Mouse (Mus musculus): ENCODE measurements around the gene Ifngr1. TPM values are rescaled to one million over a fixed set of nuclear protein-coding genes. Genes with fewer than 3 reads are reported as not detected.

Gene Ifngr1
- polyA plus RNA-seq, 1 experiment from 2014 or later, result 186 TPM

DNA sequence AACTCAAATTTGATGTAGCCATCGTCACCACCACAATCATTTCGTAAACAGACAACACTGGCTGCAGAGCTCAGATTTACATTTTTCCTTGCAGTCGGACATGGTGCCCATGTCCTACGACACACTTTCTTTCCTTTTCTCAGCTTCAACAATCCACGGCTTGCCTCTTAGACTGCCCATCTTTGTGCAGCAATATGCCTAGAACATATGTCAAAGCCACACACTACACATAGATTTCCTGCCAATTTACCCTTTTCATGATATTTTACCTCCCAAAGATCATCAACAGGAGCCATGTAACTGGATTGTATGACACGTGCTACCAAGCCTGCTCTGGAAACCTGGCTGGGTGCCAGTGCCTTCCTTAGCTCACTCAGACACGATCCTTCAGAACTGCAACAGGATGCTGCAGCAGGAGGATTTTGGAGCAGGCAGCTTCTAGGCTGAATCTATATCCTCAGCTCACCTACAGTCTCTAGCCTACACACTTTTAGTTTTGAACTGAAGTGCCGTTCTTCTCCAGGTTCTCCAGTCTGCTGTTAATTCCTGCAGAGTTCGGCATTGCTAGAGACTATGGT lies 13.3 kb upstream of the Ifngr1 start:
- WGBS (ENCODE audit: missing documents), result 47% methylated on average over 8 of the region's 9 CpGs
- Histone ChIP-seq H3K27ac (no peak overlapping the region), H3K4me3 (ENCODE audit: inconsistent target) (no peak overlapping the region), H3K79me2 (ENCODE audit: inconsistent target) (no peaks in the 10 kb centered on the region), H3K36me3 (ENCODE audit: inconsistent target) (no peaks in the 10 kb centered on the region)

DNA sequence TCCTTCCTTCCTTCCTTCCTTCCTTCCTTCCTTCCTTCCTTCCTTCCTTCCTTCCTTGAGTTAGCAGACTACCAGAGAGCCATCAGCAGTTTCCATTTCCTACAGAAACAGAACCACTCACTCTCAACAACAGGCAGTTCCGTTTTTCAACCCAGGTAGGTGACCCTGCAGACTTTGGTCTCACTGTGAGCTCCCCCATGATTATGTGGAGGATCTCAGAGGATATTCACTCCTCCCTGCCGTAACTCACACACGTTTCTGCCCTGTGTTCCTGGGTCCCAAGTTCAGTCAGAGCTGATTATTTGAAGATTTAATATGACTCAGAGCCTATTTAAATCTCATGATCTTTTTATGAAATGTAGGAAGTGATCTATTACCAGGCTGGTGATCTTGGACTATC lies 11.1 kb upstream of the Ifngr1 start:
- H3K4me3 ChIP-seq (ENCODE audit: inconsistent target), result no peak overlapping the region
- WGBS (ENCODE audit: missing documents), result 96% methylated on average over 2 of the region's 3 CpGs
- no peak overlapping the region for H3K27ac ChIP-seq

DNA sequence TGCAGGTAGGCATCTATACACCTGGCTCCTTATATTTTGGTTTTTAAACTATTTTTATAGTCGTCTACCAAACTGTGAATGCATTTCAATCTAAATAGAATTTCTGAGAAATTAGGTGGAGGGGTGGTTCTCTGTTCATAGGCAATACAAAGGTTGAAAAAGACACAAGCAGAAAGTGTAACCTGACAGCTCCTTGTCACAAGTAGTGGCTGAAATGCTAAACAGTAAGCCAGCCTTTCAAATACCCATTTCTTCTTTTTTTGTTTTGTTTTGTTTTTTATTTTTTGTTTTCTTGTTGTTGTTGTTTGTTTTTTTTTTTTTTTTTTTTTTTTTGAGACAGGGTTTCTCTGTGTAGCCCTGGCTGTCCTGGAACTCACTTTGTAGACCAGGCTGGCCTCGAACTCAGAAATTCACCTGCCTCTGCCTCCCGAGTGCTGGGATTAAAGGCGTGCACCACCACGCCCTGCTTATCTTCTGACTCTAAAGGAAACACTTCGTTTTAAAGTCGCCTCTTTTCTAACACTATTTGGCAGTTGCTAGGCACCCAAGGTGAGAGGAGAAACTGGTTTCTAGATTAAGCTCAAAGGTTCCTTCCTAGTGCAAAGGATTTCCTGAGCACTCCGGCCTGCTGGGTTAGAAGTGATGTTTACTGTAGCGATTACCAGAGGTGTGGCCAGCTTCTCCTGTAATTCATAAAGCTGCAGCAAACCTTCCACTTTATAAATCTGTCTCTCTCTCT lies 9.7 kb upstream of the Ifngr1 start:
- Histone ChIP-seq H3K79me2 (ENCODE audit: inconsistent target) (no peaks in the 10 kb centered on the region), H3K27ac (peak overlapping the region; percentile 88), H3K4me3 (ENCODE audit: inconsistent target) (no peak overlapping the region), H3K36me3 (ENCODE audit: inconsistent target) (no peaks in the 10 kb centered on the region)
- WGBS (ENCODE audit: missing documents), result 40% methylated on average over 8 of the region's 9 CpGs

More for the DNA sequence above, 11.1 kb upstream of the Ifngr1 start:
- Histone ChIP-seq H3K36me3 (ENCODE audit: inconsistent target) (no peaks in the 10 kb centered on the region), H3K79me2 (ENCODE audit: inconsistent target) (no peaks in the 10 kb centered on the region)

DNA sequence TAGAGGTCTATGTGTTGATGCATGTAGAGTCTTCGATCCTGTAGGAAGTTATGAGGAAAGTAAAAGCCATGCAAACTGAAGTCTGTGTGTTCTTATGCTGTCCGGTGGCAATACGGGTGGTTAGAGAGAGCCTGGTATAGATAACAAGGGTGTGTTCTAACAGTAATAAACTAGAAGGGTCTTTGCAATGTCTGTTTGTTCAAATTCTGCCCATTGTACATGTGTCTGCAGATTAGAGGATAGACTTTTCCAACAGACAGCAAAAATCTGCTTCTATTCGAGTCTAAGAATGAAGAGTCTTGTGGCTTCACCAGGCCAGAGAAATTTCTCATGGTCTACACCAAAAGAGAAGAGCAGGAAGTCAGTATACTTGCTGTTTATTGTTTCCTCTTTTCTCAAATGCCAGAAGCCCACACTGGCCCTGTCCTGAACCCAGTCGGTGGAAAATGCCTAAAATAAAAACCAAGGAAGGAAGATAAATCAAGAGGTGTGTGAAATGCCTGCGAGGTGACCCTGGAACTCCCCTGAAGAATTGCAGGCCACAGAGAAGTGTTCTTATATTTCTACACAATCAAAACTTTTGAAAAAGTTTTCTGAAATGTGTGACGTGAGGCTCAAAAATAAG lies 8.8 kb upstream of the Ifngr1 start:
- Histone ChIP-seq H3K36me3 (ENCODE audit: inconsistent target) (no peaks in the 10 kb centered on the region), H3K79me2 (ENCODE audit: inconsistent target) (no peaks in the 10 kb centered on the region), H3K27ac (peak overlapping the region; percentile 88), H3K4me3 (ENCODE audit: inconsistent target) (no peak overlapping the region)
- WGBS (ENCODE audit: missing documents), result 28% methylated on average over 7 of the region's 7 CpGs

DNA sequence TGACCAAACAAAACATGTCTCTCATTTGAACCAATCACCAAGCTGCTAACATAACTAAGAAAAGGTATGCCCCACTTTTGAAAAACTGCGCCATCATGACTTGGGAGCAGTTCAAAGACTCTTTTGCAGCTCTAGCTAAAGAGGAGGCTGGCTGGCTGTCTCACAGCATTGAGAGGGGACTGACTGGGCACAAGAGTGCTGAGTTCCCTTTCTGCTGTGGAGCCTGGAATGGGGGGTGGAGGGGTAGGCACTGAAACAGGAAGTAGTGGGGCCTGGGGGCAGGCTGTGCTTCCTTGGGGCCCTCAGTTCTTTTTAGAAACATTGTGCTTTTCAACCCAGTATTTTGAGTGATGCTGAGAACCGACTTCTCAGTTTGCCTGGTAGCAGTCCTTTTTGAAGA lies 7.7 kb upstream of the Ifngr1 start:
- Histone ChIP-seq H3K4me3 (ENCODE audit: inconsistent target) (no peak overlapping the region), H3K36me3 (ENCODE audit: inconsistent target) (no peaks in the 10 kb centered on the region), H3K27ac (peak overlapping the region; percentile 88), H3K79me2 (ENCODE audit: inconsistent target) (no peaks in the 10 kb centered on the region)
- 3% methylated on average over 2 of the region's 2 CpGs for WGBS (ENCODE audit: missing documents)

DNA sequence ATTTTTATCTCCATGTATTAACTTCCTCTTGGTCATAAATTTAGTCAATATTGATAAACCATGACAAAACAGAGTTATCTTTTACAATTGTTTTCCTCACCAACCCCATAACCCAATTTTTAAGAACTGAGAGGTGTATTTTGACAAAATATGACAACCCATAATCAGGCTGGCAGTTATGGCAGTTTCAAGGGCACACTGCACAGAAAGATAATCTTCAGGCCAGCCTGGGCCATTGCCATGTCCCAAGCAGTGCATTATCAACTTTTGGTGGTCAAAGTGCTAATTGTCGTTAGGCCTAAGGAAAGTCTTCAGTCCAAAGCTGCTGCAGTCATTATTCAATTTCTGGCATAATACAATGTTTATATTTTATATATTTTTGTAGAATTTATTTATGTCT lies 6.9 kb upstream of the Ifngr1 start:
- no peaks in the 10 kb centered on the region for H3K79me2 ChIP-seq (ENCODE audit: inconsistent target)
- H3K27ac ChIP-seq, result peak overlapping the region; percentile 88
- WGBS (ENCODE audit: missing documents), result 71% methylated on average over 1 of the region's 1 CpGs
- H3K36me3 ChIP-seq (ENCODE audit: inconsistent target), result no peaks in the 10 kb centered on the region
- no peak overlapping the region for H3K4me3 ChIP-seq (ENCODE audit: inconsistent target)

DNA sequence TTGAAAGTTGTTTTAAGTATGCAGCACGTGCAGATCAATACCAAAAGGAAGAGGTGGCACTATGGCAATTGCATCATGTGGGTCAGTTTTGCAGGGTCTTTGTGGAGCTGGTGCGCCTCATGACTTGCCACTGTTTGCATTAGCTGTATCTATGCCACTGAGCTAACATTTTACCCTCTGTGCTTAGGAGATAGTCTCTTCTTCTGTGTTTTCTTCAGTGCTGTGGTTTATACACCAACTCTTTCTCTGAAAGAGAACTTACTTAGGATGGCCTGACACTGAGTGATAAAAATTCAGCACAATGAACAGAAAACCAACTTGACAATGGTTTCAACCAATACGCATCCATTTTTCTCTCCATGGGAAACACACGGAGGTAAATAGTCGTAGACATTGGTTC lies 5.9 kb upstream of the Ifngr1 start:
- H3K79me2 ChIP-seq (ENCODE audit: inconsistent target), result no peaks in the 10 kb centered on the region
- no peak overlapping the region for H3K4me3 ChIP-seq (ENCODE audit: inconsistent target)
- WGBS (ENCODE audit: missing documents), result 95% methylated on average over 5 of the region's 5 CpGs
- no peaks in the 10 kb centered on the region for H3K36me3 ChIP-seq (ENCODE audit: inconsistent target)
- H3K27ac ChIP-seq, result no peak overlapping the region

DNA sequence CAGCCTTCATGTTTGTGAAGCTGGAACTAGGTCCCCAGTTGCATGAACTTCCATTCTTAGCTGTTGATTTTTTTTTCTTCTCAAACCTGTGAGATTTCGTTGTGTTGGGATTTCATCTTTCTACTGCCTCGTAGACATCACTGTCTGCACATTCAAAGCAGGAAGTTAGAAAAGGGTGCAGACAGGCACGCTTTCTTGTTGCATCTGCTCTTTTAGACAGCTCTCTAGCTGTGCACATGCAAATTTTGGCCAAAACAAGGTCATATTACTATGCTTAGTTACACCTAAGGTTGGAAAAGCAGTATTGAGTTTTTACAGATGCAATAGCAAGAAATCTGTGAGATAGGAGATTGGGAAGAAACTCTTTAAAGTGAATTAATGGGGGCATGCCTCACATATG lies 4.5 kb upstream of the Ifngr1 start:
- WGBS (ENCODE audit: missing documents), result 83% methylated on average over 2 of the region's 3 CpGs

DNA sequence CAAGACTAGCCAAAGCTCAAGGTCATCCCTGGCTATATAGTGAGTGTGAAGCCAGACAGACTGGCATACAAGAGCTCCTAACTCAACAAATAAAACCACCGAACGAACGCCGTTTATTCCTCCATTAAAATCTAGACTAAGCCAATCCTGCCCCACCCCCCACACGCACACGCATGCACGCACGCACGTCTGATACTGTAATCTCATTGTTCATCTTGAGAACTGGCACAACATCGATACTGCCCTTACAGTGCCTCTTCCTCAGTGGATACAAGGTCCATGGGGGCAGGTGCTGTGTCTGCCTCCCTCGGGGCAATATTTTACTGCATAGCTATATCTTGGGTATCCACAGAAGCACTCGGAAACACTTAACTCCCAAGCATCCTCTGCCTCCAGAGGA lies 2.1 kb upstream of the Ifngr1 start:
- Histone ChIP-seq H3K27ac (no peak overlapping the region), H3K79me2 (ENCODE audit: inconsistent target) (peaks cover 25% of the 10 kb centered on the region), H3K36me3 (ENCODE audit: inconsistent target) (no peaks in the 10 kb centered on the region), H3K4me3 (ENCODE audit: inconsistent target) (no peak overlapping the region)
- 95% methylated on average over 12 of the region's 12 CpGs for WGBS (ENCODE audit: missing documents)

More for the DNA sequence above, 4.5 kb upstream of the Ifngr1 start:
- Histone ChIP-seq H3K79me2 (ENCODE audit: inconsistent target) (peaks cover 1% of the 10 kb centered on the region), H3K36me3 (ENCODE audit: inconsistent target) (no peaks in the 10 kb centered on the region), H3K27ac (peak overlapping the region; percentile 33), H3K4me3 (ENCODE audit: inconsistent target) (no peak overlapping the region)

DNA sequence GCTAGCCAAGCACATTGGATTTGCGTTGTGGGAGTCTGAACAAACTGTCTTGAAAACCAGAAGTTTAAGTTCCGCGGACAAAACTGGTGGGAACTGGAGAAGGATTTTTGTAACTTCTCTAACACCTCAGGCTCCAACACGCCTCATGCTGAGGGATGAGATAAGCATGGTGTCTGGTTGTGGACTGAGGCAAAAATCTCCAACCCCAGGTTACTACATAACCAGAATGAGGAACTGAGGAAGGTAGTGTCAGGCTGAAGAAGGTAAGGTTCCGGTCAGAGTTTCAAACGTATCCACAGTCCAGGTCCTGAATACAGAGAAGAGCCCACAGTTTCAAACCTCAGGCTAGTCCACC lies 486 bp upstream of the Ifngr1 start:
- peak overlapping the region; percentile 12; the same call in 1 of the 2 replicates for H3K4me3 ChIP-seq (ENCODE audit: inconsistent target)
- H3K36me3 ChIP-seq (ENCODE audit: inconsistent target), result no peaks in the 10 kb centered on the region
- 1% methylated on average over 6 of the region's 6 CpGs for WGBS (ENCODE audit: missing documents)
- H3K27ac ChIP-seq, result peak overlapping the region; percentile 78
- H3K79me2 ChIP-seq (ENCODE audit: inconsistent target), result peaks cover 41% of the 10 kb centered on the region

DNA sequence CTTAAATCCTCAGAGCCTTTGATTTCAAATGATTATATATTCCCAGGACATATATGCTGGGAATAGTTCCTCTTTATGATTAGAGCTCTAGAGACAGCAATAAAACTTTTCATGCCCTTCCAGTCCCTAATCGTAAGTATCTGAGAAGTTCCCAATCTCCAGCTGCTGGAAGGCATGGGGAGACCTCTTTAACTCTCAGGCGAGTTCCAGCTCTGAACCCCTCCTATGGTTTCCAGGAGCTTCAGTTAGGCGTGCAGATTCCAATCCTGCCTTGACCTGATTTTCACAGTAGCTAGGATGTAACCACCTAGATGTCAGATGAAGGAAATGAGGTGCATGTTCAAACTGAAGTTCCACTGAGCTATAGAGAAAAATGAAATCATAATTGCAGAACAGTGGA lies 807 bp downstream of the Ifngr1 start:
- peak overlapping the region; percentile 76 for H3K4me3 ChIP-seq (ENCODE audit: inconsistent target)
- H3K79me2 ChIP-seq (ENCODE audit: inconsistent target), result peaks cover 54% of the 10 kb centered on the region
- peak overlapping the region; percentile 81 for H3K27ac ChIP-seq
- H3K36me3 ChIP-seq (ENCODE audit: inconsistent target), result peaks cover 4% of the 10 kb centered on the region; the same call in 1 of the 2 replicates
- 0% methylated on average over 3 of the region's 3 CpGs for WGBS (ENCODE audit: missing documents)

DNA sequence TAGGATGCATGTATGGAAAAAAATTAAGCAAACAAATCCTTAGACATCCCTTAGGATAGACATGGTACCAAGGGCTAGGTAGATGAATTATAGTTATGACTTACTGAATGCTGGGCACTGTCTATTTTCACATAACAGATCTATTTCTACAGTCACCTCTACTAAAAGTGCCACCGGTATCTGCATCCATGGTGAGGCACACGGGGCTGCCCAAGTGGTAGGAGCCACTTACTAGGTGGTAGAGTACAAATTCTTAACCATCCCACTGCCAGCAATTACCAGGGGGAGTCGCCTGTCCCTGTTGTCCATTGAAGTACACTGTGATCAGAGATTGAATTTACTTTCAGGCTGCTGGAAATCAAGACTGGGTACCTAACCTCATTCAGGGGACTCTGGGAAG lies 1.5 kb downstream of the Ifngr1 start:
- Histone ChIP-seq H3K36me3 (ENCODE audit: inconsistent target) (peaks cover 7% of the 10 kb centered on the region; the same call in 1 of the 2 replicates), H3K4me3 (ENCODE audit: inconsistent target) (peak overlapping the region; percentile 76), H3K79me2 (ENCODE audit: inconsistent target) (peaks cover 62% of the 10 kb centered on the region), H3K27ac (peak overlapping the region; percentile 81)
- 54% methylated on average over 3 of the region's 3 CpGs for WGBS (ENCODE audit: missing documents)

DNA sequence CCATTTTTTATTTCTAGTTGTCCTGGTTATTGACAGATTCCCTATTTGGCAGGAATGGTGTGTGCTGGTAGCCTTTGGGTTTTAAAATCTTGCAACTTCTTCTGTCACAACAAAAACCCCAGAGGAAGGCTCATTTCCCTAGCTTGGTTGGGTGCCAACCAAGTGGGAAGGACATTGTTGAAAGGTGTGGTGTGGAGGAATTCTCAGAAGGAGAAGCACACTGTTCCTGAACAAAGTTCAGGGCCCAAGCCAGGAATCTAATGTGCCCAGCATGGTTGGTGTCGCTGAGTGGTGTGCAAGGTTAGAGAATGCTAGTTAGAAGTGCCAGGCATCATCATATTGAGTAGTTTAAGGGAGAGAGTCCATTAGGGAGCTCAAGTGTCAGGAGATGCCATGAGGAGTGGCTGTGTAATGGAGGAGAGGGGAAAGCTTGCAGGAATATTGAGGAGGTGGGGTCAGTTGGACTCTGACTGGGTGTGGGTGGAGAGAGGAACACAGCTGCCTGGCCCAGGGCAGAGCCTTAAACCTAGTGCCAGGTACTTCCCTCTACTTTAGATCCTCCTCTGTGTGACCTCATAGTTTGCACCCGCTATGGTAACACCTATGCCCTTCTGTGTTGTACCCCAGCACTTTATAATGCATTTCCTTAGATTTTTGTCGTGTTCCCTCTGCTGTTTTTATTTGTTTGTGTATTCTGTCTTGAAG lies 2.6 kb downstream of the Ifngr1 start:
- Histone ChIP-seq H3K79me2 (ENCODE audit: inconsistent target) (peaks cover 72% of the 10 kb centered on the region), H3K36me3 (ENCODE audit: inconsistent target) (peaks cover 14% of the 10 kb centered on the region; the same call in 1 of the 2 replicates), H3K27ac (peak overlapping the region; percentile 81; the same call in 1 of the 2 replicates), H3K4me3 (ENCODE audit: inconsistent target) (peak overlapping the region; percentile 76; the same call in 1 of the 2 replicates)
- WGBS (ENCODE audit: missing documents), result 38% methylated on average over 3 of the region's 3 CpGs

DNA sequence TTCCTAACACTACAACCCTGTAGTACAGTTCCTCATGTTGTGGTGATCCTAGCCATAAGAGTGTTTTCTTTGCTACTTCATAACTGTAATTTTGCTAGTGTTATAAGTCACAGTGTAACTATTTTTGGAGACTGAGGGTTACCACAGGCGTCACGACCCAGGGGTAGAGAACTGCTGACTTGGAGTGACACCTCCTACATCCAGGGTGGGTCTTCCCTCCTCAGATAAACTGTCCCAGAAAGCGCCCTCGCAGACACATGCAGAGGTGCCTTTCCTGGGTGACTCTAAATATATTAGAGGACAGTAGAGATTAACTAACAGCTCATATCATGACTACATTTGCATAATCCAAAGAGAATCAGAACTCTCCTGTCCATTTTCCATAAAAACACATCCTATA lies 5.1 kb downstream of the Ifngr1 start:
- H3K27ac ChIP-seq, result no peak overlapping the region
- peaks cover 96% of the 10 kb centered on the region for H3K79me2 ChIP-seq (ENCODE audit: inconsistent target)
- no peak overlapping the region for H3K4me3 ChIP-seq (ENCODE audit: inconsistent target)
- peaks cover 29% of the 10 kb centered on the region for H3K36me3 ChIP-seq (ENCODE audit: inconsistent target)
- WGBS (ENCODE audit: missing documents), result 59% methylated on average over 4 of the region's 4 CpGs

DNA sequence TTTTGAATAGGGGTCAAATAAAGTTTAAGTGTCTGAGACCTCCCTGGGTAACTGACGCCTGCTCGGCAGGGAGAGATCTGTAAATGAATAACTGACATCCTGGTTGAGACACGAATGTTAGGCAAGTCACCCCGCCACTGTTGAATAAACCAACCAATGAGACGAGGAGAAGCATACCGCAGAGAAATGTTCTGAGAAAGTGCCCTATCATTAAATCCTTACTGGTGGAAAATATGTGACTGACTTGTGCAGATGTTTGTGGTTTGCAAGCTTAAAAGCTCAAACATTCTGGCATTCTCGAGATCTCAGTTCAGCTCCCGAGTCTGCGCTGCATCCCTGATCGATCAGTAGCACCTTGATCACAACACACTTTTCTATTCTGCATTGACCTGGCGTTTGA lies 6.3 kb downstream of the Ifngr1 start:
- H3K27ac ChIP-seq, result no peak overlapping the region
- peaks cover 94% of the 10 kb centered on the region for H3K79me2 ChIP-seq (ENCODE audit: inconsistent target)
- whole genome bisulfite sequencing (ENCODE audit: missing documents), result 77% methylated on average over 10 of the region's 11 CpGs
- H3K36me3 ChIP-seq (ENCODE audit: inconsistent target), result peaks cover 42% of the 10 kb centered on the region
- H3K4me3 ChIP-seq (ENCODE audit: inconsistent target), result no peak overlapping the region

Measured in macrophage (primary cell).